ENCODE assay signal across 9 mouse cellular contexts in genomic region chr9:121366135-121366863, GRCm38 (mm10).
DNase-seq lines count a peak whose midpoint lies in the region; ATAC-seq lines count a peak whose summit lies in the region.
"Had no signal": no experiment of that assay in that cellular context is flagged by ENCODE, and none has a peak within 500 bp of the region (broad histone marks: within the 10 kb centered on the region; RNA-seq: fewer than 3 reads in every experiment).

No protein-coding gene starts in this region.

- H3K27me3 ChIP-seq in hindbrain, embryonic 12.5 days: no peaks in the 10 kb centered on the region
- no peaks in the 10 kb centered on the region for H3K27me3 ChIP-seq in midbrain, embryonic 16.5 days (ENCODE audit: control insufficient read depth, insufficient read depth, low read depth, low read length)
- H3K27me3 ChIP-seq: limb, embryonic 12.5 days had no signal

- H3K9ac ChIP-seq in hindbrain, embryonic 12.5 days: peak overlapping the region; percentile 27; the same call in 1 of the 2 replicates
- H3K9ac ChIP-seq in midbrain, embryonic 16.5 days (ENCODE audit: low read depth, low read length): no peak overlapping the region
- H3K9ac ChIP-seq: limb, embryonic 12.5 days had no signal

- H3K4me1 ChIP-seq in hindbrain, embryonic 12.5 days: peaks cover 49% of the 10 kb centered on the region
- peaks cover 9% of the 10 kb centered on the region for H3K4me1 ChIP-seq in midbrain, embryonic 16.5 days (ENCODE audit: control insufficient read depth, insufficient read depth, low read length)

- peaks cover 18% of the 10 kb centered on the region for H3K36me3 ChIP-seq in hindbrain, embryonic 12.5 days
- H3K36me3 ChIP-seq in midbrain, embryonic 16.5 days (ENCODE audit: control insufficient read depth, insufficient read depth, low read length): no peaks in the 10 kb centered on the region

- peak; percentile 73 for DNase-seq in kidney, adult 11 months
- DNase-seq in kidney, postnatal 4 days: no peak
- DNase-seq in adrenal gland, adult 18-20 months (ENCODE audit: low spot score in 2 of 2): peak; percentile 48 to 59
- DNase-seq in cerebellum, postnatal 36 days: peak; percentile 64 to 69
- DNase-seq in thymus, postnatal 25 days: no peak
- DNase-seq in B cell, adult 2 months: no peak

- no peaks in the 10 kb centered on the region for H3K9me3 ChIP-seq in hindbrain, embryonic 12.5 days (replicated peaks)
- H3K9me3 ChIP-seq in midbrain, embryonic 16.5 days (replicated peaks; ENCODE audit: control insufficient read depth, low read length, poor library complexity, severe bottlenecking): no peaks in the 10 kb centered on the region
- H3K9me3 ChIP-seq: limb, embryonic 12.5 days had no signal

- H3K4me2 ChIP-seq in hindbrain, embryonic 12.5 days (replicated peaks): no peak overlapping the region
- no peak overlapping the region for H3K4me2 ChIP-seq in midbrain, embryonic 16.5 days (ENCODE audit: low read length)
- H3K4me2 ChIP-seq: limb, embryonic 12.5 days had no signal

- peak overlapping the region; percentile 78 for H3K27ac ChIP-seq in hindbrain, embryonic 12.5 days
- peak overlapping the region; percentile 69 for H3K27ac ChIP-seq in midbrain, embryonic 16.5 days (ENCODE audit: low read length)
- H3K27ac ChIP-seq: limb, embryonic 12.5 days had no signal

- WGBS in hindbrain, embryonic 12.5 days: 65% methylated on average over 18 of the region's 18 CpGs
- WGBS in midbrain, embryonic 16.5 days: 50% methylated on average over 18 of the region's 18 CpGs

- no peak overlapping the region for H3K4me3 ChIP-seq in hindbrain, embryonic 12.5 days
- H3K4me3 ChIP-seq in midbrain, embryonic 16.5 days (ENCODE audit: low read depth, low read length): no peak overlapping the region
- H3K4me3 ChIP-seq: limb, embryonic 12.5 days had no signal

- ATAC-seq in hindbrain, embryonic 12.5 days (ENCODE audit: low FRiP score): peak; percentile 14; the same call in 1 of the 2 replicates
- ATAC-seq in midbrain, embryonic 16.5 days: peak; percentile 76

Comparison
In these comparisons a context has a peak if more than half of its experiments do, and no peak if none do; other contexts are left out.
1. DNase-seq: peak in kidney, adult 11 months (single experiment), adrenal gland, adult 18-20 months (2 of 2) and cerebellum, postnatal 36 days (2 of 2); none in kidney, postnatal 4 days (0 of 2), thymus, postnatal 25 days (single experiment) and B cell, adult 2 months (0 of 2).